Mouse (Mus musculus) bone marrow, adult 2 months (tissue): ENCODE results near the gene Nkx2-1.

Source experiments
- CTCF ChIP-seq: fragments of 200-500 bp; IDR thresholded peaks from 2 replicates; pipeline ENCODE4 v1.5.1; 2011; ENCODE audit warnings: low read length, control low read depth; ENCODE audit not compliant: control insufficient read depth, insufficient read depth
- POLR2A ChIP-seq: fragments of 200-500 bp; IDR thresholded peaks from 2 replicates; pipeline ENCODE4 v1.6.1; 2011; ENCODE audit warnings: low read depth, mild to moderate bottlenecking, control low read depth, low read length, borderline replicate concordance; ENCODE audit not compliant: control insufficient read depth

DNA sequence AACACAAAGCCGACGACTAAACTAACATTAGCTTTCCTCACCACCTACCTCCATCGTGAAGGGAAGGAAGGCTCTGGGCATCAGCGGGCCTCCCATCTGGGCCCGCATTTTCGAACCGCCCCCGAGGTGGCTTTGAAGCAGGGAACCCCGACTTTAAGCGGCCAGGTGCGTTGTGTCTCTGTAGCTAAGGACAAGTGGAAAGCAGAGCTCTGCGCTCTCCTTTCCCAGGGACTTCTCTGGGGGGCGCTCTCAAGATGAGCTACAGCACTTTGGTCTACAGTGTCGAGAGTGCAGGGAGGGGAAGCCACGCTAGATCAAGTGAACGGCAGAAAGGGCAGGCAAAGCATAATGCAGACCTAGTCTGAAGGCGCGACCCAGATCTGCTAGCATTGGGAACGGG is 634 bp upstream of the Nkx2-1 start:
- TF ChIP-seq POLR2A = no peak
- no peak for TF ChIP-seq CTCF
